Mouse (Mus musculus): ENCODE results near the gene Plxnb3.
A peak's percentile ranks its signal among the peaks of the same experiment; 100 is the strongest.
"Not testable (repeated sequence)": the region's sequence is repeated elsewhere in the genome, so short reads cannot be mapped to it uniquely, and the experiment has no call there.

The Plxnb3 gene

GRCm38 (mm10) chrX:73756334-73757140 lies at the start of gene Plxnb3:
TSS of gene Plxnb3 (plus strand) at chrX:73757090.
- DNase-seq, result peak; percentile 71

GRCm38 (mm10) chrX:73715476-73716108 lies 41.3 kb upstream of the Plxnb3 start:
- DNase-seq, result no peak

GRCm38 (mm10) chrX:73716109-73716661 lies 40.7 kb upstream of the Plxnb3 start, which contains the start of the genes Bcap31 and Abcd1:
TSS of gene Bcap31 (minus strand) at chrX:73716175.
TSS of gene Abcd1 (plus strand) at chrX:73716597.
- DNase-seq, result peak; percentile 95

- DNase-seq, result no peak
These were observed 40.0 kb upstream of the Plxnb3 start for GRCm38 (mm10) chrX:73716709-73717545.

GRCm38 (mm10) chrX:73717667-73718066 lies 39.2 kb upstream of the Plxnb3 start:
- no peak for DNase-seq

- no peak for DNase-seq
These were observed 38.6 kb upstream of the Plxnb3 start for GRCm38 (mm10) chrX:73718271-73718670.

- DNase-seq, result peak; percentile 8
These were observed 38.1 kb upstream of the Plxnb3 start for GRCm38 (mm10) chrX:73718686-73719362.

GRCm38 (mm10) chrX:73730908-73731307 lies 26.0 kb upstream of the Plxnb3 start:
- no peak for DNase-seq

GRCm38 (mm10) chrX:73738155-73738554 lies 18.7 kb upstream of the Plxnb3 start:
- DNase-seq, result no peak

GRCm38 (mm10) chrX:73739151-73739550 lies 17.7 kb upstream of the Plxnb3 start:
- DNase-seq, result no peak

GRCm38 (mm10) chrX:73739841-73740240 lies 17.0 kb upstream of the Plxnb3 start:
- not testable (repeated sequence) for DNase-seq

GRCm38 (mm10) chrX:73744774-73745481 lies 12.0 kb upstream of the Plxnb3 start:
- no peak for DNase-seq

- no peak for DNase-seq
These were observed 7.9 kb upstream of the Plxnb3 start for GRCm38 (mm10) chrX:73748977-73749376.

- DNase-seq, result peak; percentile 63
These were observed 1.9 kb downstream of the Plxnb3 start for GRCm38 (mm10) chrX:73758611-73759290.

GRCm38 (mm10) chrX:73765311-73765710 lies 8.4 kb downstream of the Plxnb3 start:
- DNase-seq, result peak; percentile 70

GRCm38 (mm10) chrX:73767267-73767666 lies 10.4 kb downstream of the Plxnb3 start:
- no peak for DNase-seq

GRCm38 (mm10) chrX:73774168-73774760 lies 17.4 kb downstream of the Plxnb3 start, which contains the start of gene Srpk3:
TSS of gene Srpk3 (plus strand) at chrX:73774405.
- DNase-seq, result peak; percentile 52

GRCm38 (mm10) chrX:73774802-73775483 lies 18.1 kb downstream of the Plxnb3 start:
- no peak for DNase-seq

- no peak for DNase-seq
These were observed 25.3 kb downstream of the Plxnb3 start for GRCm38 (mm10) chrX:73782227-73782626.

- no peak for DNase-seq
These were observed 28.8 kb downstream of the Plxnb3 start for GRCm38 (mm10) chrX:73785666-73786065.
